Mouse (Mus musculus) megakaryocyte, embryonic 14.5 days (primary cell): ENCODE measurements at regions not wholly inside any gene's neighbourhood (a gene's known extent, or its start where the extent isn't known, plus 50 kb on each side); places are given as distances from the start of the nearest gene placed in this dataset.

ENCODE experiments used
- FLI1 ChIP-seq: IDR thresholded peaks from 2 replicates; pipeline ENCODE4 v1.6.1; 2012; ENCODE audit warnings: low read length, inconsistent platforms, mixed read lengths
- GATA1 ChIP-seq: IDR thresholded peaks from 3 replicates; pipeline ENCODE4 v1.6.1; 2012; ENCODE audit warnings: mixed read lengths, low read length, inconsistent platforms, borderline replicate concordance

GRCm38 (mm10) chr6:52102179-52102578, 55.9 kb downstream of the Hoxa1 start:
- TF ChIP-seq GATA1 (no peak), FLI1 (no peak)
